Mouse (Mus musculus) heart, postnatal 36 days (tissue): ENCODE data around the gene Drap1. TPM values are rescaled to one million over a fixed set of nuclear protein-coding genes. Genes with fewer than 3 reads are reported as not detected.

Experiments
- DNase-seq, 2 experiments: peaks; one replicate each; pipeline ENCODE4 v3.0.0; 2021 to 2022
- intact Hi-C: fragments of 180-260 bp; cut with DNase I; formaldehyde crosslinking; loops from one replicate; pipeline ENCODE4 v1.15.1; 2025
- total RNA-seq, 2 experiments: library from RNA; stranded (reverse); gene quantifications; 2 replicates each; pipeline ENCODE4 v1.2.3; 2021

Gene Drap1
- total RNA-seq, 2 experiments from 2014 or later: 297 to 319 TPM

DNA sequence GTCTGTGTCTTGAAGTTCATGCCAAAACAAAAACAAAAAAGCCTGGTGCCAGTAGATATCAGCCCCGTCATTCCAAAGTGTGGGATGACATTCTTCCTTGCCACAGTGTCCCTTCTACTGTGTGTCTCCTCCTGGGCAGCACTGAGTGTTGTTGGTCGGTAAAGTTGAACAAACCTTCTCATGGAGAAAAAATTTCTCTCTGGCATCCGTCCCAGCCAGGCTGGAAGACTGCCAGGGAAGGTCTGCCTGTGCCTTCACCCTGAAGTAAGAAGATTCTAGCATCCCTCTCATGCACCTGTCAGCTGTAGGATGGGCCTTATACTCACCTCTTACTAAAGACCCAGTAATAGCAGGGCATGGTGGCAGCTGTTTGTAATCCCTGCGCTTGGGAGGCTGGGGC lies 31.9 kb downstream of the Drap1 start:
- DNase-seq: peak in 1 of 2 experiments; percentile 69
- intact Hi-C loops: no loop called here

DNA sequence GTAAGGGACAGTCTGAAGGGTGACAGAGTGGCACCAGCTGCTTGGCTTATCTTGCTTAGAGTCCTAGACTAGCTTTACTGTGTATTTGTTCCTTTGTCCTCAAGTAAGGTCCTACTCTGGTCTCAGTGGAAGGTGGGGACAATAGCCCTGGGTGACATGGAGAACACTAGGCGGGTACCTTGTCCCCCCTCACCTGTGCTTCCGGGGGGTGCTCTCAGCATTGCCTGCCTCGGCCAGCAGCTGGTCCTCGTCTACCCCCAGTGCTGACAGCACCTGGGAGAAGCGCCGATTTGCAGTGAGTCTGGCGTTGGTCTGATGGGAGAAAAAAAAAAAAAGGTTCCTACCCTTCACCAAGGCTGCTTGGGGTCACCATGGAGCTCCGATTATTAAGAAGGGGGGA lies 34.4 kb downstream of the Drap1 start:
- intact Hi-C loops: loop anchor here (1.0 kb wide), 1 partner anchor 33 kb away; no protein-coding TSS in a partner anchor
- DNase-seq: no peak

DNA sequence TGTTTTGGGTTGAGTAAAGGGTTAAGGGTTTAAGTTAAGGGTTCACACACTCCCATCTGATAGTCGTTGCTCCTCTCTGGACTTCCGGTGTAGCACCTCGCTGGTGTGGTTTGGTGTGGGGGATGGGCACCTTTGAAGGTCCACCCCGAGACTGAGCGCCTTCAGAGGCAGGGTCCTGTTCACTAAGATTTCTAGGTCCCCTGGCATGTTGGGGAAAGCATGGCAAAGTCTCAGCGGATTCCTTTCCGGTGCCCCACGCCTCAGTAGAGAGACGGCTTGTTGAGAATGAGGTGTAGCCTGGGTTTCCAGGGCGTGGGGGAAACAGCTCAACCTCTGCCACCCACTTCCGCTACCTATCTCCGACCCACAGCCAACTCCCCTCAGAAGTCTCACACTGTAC lies 35.1 kb downstream of the Drap1 start:
- intact Hi-C loops: loop anchor here (1.0 to 5.0 kb wide), 2 partner anchors 34 to 98 kb away; partner anchors contain the start of gene Mus81
- DNase-seq: peak in 1 of 2 experiments; percentile 26

DNA sequence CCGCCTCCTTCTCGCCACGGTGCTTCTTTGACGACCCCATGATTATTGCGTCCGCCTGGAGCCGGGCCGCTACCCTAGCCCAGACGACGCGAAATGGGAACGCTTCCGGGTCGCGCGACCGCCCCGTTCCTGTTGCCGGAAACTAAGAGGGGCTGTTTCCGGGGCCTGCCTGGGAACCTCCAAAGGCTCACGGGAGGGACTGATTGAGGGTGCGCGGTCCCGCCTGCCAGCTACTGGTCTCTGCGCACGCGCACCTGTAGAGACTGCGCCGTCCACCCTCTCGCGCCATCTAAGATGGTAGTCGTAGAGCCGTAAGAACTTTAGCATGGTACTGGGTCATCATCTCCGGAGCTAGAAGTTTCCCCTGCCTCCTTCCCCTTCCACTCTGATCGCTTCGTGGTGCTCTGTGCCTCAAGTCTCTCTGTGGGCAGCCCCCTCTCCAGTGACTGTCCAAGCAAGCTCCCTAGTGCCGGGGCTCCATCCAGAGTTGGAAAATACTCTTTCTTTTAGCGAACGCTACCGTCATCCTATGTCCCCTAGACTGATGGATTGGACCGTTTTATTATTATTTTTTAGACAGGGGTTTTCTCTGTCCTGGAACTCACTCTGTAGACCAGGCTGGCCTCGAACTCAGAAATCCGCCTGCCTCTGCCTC lies 36.1 kb downstream of the Drap1 start, which contains the start of gene Sart1:
Gene Sart1, minus strand, starts transcription at position 116 of the 655 bp plus-strand sequence.
- intact Hi-C loops: loop anchor here (1.0 to 5.0 kb wide), 2 partner anchors 22 to 99 kb away; partner anchors contain the start of genes Eif1ad and Mus81

DNA sequence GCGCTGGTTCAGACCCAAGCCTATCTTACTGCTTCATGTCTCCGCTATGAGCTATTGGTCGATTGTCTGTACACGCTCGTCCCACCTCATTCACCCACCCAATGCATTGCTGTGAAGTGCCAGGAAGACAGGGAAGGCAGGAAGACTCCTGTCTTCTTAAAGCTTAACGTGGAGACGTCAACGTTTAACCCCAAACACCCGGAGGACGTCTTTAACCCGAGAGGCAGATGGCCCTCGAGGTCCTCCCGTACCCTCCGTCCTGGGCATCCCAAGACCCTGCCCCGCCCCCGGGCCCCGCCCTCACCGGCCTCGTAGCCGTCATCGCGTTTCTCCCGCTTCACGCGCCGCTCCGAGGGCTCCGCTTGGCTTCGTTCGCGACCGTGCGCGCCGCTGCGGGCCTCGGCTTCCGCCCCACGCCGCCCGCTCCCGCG lies 36.8 kb downstream of the Drap1 start:
- DNase-seq: peak in 1 of 2 experiments; percentile 21
- intact Hi-C loops: loop anchor here (1.0 to 5.0 kb wide), 2 partner anchors 22 to 99 kb away; partner anchors contain the start of genes Eif1ad and Mus81

More for the DNA sequence above, 36.1 kb downstream of the Drap1 start, which contains the start of gene Sart1:
- DNase-seq: peak; percentile 92 to 93

DNA sequence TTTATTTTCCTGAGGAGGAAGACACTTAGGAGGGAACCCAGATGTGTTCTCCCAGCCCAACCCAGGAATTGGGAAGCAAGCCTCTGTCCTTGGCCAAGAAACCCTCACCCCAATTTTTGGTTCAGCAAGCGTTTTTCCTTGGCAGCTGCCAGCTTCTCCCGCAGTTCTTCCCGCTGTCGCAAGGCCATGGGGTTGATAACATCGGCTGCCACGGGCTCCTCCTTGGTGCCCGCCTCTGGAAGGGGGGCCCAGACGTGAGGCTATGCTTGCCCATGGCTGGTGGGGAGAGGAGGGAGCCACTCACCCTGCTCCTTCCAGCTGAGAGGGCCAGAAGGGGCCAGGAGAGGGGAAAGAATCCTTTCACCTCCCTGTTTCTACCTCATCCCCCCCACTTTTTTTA lies 40.1 kb downstream of the Drap1 start:
- intact Hi-C loops: loop anchor here (5.0 kb wide), 1 partner anchor 103 kb away; the partner anchor contains the start of gene Mus81
- DNase-seq: no peak

DNA sequence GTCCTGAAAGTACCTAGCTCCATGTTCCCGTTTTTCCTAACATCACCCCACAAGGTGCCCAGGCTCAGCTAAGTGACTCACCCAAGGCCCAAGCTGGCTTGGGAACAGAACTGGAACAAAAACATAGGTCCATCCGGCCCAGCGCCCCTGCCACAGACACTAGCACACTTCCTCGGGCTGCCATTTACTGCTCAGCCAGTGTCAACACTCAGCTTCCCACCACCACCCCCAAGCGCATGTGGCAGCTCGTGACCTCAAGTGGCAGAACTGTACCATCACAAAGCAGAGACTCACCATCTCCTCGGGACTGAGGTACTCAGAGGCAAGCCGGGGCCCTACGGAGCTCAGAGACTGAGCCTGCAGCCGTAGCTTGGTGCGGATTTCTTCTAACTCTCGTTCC lies 41.5 kb downstream of the Drap1 start:
- DNase-seq: no peak
- intact Hi-C loops: no loop called here

DNA sequence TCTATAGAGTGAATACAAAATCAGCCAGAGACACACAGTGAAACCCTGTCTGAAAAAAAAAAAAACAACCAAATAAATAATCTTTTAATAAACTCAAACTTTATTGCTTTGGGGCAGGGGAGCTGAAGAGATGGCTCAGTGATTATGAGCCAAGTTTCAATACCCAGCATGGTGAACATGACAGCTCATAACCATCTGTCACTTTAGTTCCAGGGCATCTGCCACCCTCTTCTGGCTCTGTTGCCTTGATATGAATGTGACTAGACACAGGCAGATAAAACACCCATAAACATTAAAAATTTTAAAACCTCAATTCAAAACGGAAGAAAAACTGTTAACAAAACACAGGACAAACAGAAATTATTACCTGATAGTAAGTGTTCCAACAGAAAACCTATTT lies 47.3 kb downstream of the Drap1 start:
- DNase-seq: no peak

DNA sequence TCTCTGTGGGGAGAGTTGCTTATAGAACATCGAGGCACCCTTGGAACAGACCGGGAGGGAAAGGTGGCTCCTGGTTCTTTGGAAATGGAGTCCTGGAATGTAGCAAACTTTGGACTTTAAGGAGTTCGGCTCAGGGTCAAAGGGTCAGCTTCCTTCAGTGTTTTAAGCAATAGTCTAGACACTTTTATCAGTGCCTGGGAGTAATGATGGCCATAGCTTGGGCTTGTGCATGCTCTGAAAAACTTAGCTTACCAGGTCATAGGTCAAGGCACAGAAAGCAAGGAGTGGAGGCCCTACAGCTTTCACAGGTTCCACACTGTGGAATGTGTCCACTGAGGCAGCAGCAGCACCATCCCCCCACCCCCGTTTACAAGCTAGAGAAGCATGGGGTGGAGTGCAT lies 50.0 kb downstream of the Drap1 start:
- DNase-seq: no peak
- intact Hi-C loops: no loop called here

More for the DNA sequence above, 47.3 kb downstream of the Drap1 start:
- intact Hi-C loops: no loop called here

DNA sequence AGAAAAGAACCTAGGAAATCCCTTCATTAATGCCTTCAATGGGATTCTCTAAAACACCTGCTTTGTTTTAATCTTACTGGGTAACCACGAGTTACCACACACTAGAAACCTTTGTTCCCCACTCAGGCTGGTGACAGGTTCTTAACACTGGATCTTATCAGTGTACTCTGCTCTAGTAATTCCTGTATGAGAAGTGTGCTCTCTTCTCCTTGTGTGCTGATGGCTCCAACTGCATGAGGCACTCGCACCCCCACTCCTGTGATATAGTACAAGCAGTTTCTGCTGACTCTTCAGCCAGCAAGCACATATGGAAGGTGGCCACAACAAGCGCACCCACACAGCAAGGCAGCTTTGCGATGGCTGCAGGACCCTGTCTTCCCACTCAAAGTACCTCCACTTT lies 50.6 kb downstream of the Drap1 start:
- intact Hi-C loops: no loop called here
- DNase-seq: no peak

Other genes starting within 250 kb of the Drap1 start
- 10 to 100 TPM; 19.9 to 21.5 TPM for gene Pacs1, start 151.9 kb downstream of the Drap1 start, total RNA-seq
- 100 to 1,000 TPM; 115 to 128 TPM for gene Sf3b2, start 129.5 kb downstream of the Drap1 start, total RNA-seq
- 10 to 100 TPM; 20.0 to 24.2 TPM for gene Gal3st3, start 126.6 kb downstream of the Drap1 start, total RNA-seq
- gene Catsper1, start 89.2 kb downstream of the Drap1 start, total RNA-seq: not detected
- 10 to 100 TPM in 1 of 2 experiments, 1 to 10 TPM in 1; 9.5 to 10.2 TPM for gene Cst6, start 75.4 kb downstream of the Drap1 start, total RNA-seq
- 10 to 100 TPM; 16.5 to 17.7 TPM for gene Eif1ad, start 58.2 kb downstream of the Drap1 start, total RNA-seq
- 100 to 1,000 TPM; 126 to 142 TPM for gene Banf1, start 57.8 kb downstream of the Drap1 start, total RNA-seq
- gene Sart1, start 36.3 kb downstream of the Drap1 start, total RNA-seq: 10 to 100 TPM; 53.2 to 55.5 TPM
- 1 to 10 TPM in 1 of 2 experiments, under 1 TPM in 1; 0.17 to 2.8 TPM for gene Tsga10ip, start 22.5 kb downstream of the Drap1 start, total RNA-seq
- gene AI837181, start 165 bp upstream of the Drap1 start, total RNA-seq: 10 to 100 TPM; 33.3 to 38.1 TPM
- not detected for gene Fosl1, start 22.6 kb upstream of the Drap1 start, total RNA-seq
- 10 to 100 TPM in 1 of 2 experiments, 1 to 10 TPM in 1; 9.5 to 11.0 TPM for gene Ccdc85b, start 32.9 kb upstream of the Drap1 start, total RNA-seq
- 10 to 100 TPM; 50.3 to 50.5 TPM for gene Fibp, start 35.6 kb upstream of the Drap1 start, total RNA-seq
- under 1 TPM in 1 of 2 experiments, not detected in 1; 0.43 TPM for gene Ctsw, start 43.5 kb upstream of the Drap1 start, total RNA-seq
- gene Efemp2, start 49.0 kb upstream of the Drap1 start, total RNA-seq: 1 to 10 TPM; 9.0 to 9.8 TPM
- gene Mus81, start 63.4 kb upstream of the Drap1 start, total RNA-seq: 10 to 100 TPM; 19.6 to 23.7 TPM
- 100 to 1,000 TPM; 174 to 188 TPM for gene Cfl1, start 65.5 kb upstream of the Drap1 start, total RNA-seq
- under 1 TPM; 0.58 to 0.70 TPM for gene 1700020D05Rik, start 78.8 kb upstream of the Drap1 start, total RNA-seq
- 1 to 10 TPM; 5.1 TPM for gene Snx32, start 85.6 kb upstream of the Drap1 start, total RNA-seq
- not detected for gene Ovol1, start 135.7 kb upstream of the Drap1 start, total RNA-seq
- 1 to 10 TPM; 3.1 to 3.4 TPM for gene Ap5b1, start 143.0 kb upstream of the Drap1 start, total RNA-seq
- gene Rnaseh2c, start 176.9 kb upstream of the Drap1 start, total RNA-seq: 10 to 100 TPM; 42.7 to 53.2 TPM
- 10 to 100 TPM; 30.3 to 37.0 TPM for gene Kat5, start 185.3 kb upstream of the Drap1 start, total RNA-seq
- gene Rela, start 212.5 kb upstream of the Drap1 start, total RNA-seq: 10 to 100 TPM; 25.6 to 31.2 TPM
- gene Sipa1, start 238.7 kb upstream of the Drap1 start, total RNA-seq: 10 to 100 TPM; 19.5 to 29.0 TPM